Mouse (Mus musculus): ENCODE measurements around the gene Arhgap15.

The Arhgap15 gene

DNA sequence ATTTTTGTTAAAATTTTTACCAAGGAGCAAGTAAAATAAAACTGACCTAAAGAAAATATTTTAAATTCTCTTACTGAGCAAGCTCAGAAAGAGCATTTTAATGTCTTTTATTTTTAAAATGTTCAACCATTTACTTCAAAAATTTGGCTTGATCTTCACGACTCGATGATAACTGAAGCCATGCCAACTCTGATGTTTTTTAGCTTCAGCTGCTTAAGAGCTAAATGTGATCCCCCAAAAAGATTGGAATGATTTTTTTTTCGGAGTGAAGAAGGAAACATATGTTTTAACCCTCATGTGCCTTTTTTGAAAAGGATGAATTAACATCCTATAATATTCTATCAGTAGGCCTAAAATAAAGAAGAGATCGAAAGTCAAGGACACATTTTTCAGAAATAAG, 605.0 kb downstream of the Arhgap15 start:
- DNase-seq (ENCODE audit: low spot score): no peak

DNA sequence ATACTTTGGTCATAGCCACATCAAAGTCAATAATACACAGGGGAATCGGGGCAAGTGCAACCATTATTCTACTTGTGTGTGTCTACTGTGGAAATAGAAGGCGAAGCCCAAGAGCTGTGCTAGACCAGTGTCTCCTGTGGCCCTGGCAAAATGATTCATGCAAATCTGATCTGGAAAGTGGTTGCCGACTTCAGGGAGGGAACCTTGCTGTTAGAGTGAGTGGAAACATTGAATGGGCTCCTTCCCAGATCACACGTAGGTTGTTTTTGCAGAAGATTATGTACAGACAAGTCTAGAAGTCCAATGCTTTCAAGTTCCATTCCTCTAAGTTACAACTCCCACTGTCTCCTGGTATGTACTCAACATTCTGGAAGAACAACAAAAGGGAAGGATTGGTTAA, 606.2 kb downstream of the Arhgap15 start:
- DNase-seq (ENCODE audit: low spot score): no peak

DNA sequence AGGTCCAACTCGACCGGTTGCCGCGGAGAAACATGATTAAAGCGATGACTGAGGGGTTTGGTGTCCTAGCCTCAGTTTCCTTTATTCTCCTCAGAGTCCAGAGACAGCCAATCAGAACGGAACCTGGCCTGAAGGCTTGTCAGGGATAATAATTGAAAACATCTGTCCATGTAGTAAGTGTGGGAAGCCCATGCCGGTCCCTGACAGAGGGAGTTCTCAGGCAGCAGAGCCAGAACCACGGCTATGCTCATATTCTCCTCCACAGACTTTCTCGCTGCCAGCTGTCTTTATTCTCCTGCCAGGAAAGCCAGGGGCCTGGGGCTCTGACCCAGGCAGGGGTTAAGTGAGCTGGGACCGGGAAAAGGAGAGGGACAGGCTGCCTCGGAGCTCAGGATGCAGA, 606.7 kb downstream of the Arhgap15 start:
- DNase-seq (ENCODE audit: low spot score): no peak

DNA sequence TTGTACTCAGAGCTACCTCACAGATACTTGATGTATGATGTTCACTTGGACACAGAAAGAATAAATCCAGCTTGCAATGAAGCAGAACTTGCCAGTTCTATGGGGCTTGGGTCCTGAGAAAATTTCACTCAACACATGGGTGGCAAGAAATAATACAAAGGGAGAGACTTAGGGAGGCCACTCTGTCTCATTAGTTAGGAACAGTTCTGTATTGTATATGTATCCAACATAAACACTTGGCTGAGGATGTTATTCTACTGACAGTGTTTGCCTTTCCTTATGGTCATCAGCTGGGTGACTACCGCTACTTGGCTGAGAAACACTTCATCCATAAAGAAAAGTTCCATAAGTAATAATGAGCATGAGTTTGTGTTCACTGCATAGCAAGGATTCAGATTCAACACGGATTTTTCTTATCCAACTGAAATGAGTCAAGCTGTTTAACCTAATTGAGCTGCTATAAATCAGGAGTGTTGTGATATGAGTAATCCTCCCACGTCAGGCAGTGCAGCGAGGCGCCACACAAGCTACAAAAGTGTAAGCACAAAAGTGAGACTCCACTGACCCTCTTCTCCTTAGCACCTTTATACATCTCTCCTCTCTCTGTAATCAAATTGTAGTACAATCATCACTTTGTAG, 607.7 kb downstream of the Arhgap15 start:
- no peak for DNase-seq (ENCODE audit: low spot score)

DNA sequence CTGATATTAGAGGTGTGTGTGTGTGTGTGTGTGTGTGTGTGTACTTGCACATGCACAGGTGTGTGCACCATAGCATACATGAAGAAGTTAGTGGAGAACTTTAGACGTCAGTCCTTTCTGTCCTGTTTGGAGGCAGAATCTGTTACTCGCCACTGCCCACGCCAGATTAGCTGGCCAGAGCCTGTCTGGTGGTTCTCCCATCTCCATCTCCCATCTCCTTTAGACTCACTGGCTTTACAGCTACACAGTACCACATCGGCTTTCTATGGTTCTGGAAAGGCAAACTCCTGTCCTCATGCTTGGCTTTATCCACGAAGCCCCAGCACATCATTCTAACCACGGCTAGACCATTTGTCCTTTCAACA, 608.2 kb downstream of the Arhgap15 start:
- no peak for DNase-seq (ENCODE audit: low spot score)

DNA sequence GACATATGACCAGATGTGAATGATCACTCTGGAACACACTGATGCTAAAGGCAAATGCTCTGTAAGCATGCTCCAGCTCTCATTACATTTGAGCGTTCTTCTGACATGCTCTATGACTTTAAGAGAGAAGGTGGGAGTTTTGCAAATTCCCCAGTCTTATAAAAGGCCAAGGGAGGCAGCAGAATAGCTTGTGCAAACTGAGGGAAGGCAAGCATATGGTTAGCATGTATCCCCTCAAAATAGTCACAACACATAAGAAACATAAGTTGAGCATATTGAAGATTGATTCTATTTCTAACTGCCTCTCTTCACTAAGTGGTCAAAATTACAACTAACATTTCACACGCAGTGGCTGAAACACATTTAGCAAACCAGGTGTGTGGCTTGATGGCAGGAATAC, 631.6 kb downstream of the Arhgap15 start:
- no peak for DNase-seq (ENCODE audit: low spot score)

DNA sequence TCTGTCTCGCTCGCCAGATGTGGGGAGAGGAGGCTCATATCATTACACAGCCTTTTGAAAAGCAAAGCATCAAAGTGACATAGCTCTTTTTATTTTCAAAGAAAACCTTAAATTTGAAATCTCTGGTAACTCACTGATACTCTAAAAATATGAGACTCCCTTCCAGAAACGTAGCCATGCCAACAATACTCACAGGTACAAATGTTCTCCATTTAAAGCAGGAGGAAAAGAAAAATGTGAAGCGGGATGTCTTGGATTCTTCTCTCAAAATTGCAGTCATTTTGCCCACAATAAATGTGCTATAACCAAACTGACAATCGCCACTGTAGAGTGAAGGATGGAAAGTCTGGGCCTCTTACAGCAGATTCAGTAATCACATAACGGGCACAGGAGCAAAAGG, 635.9 kb downstream of the Arhgap15 start:
- DNase-seq (ENCODE audit: low spot score): no peak

DNA sequence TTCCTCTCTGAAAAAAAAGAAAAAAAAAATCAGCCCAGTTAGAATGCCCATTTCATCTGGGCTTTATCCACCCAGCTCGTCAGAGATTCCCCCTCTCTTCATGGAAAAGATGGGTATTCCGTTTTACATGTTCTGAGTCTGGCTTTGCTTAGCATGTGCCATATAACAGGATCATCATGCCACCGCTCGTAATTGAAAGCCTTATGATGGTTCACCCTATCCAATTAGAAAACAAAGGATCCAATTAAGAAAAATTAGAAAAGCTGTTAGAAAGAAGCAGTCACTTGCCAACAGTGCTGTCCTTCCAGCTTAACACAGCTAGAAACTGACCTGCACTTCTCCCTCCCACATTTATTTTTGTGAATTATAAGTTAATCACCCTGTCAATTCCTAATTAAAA, 640.9 kb downstream of the Arhgap15 start:
- DNase-seq (ENCODE audit: low spot score): no peak

DNA sequence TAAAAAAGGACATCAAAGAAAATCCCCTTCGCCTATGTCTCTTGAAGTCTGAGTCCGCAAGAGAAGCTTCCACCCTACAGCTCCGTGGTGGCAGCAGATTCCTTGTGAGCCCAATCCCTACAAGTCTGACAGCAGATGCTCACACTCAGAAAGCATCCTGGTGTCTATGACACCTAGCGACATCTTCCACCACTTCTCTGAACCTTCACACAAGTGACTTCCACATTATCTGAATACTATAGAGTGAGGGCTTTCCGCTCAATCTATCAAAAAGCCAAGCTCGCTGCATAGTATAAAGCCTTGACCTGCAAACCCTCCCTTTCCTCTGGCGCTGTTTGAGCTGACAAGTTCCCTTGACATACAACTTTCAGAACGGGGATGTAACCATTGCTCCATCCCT, 645.2 kb downstream of the Arhgap15 start:
- no peak for DNase-seq (ENCODE audit: low spot score)

DNA sequence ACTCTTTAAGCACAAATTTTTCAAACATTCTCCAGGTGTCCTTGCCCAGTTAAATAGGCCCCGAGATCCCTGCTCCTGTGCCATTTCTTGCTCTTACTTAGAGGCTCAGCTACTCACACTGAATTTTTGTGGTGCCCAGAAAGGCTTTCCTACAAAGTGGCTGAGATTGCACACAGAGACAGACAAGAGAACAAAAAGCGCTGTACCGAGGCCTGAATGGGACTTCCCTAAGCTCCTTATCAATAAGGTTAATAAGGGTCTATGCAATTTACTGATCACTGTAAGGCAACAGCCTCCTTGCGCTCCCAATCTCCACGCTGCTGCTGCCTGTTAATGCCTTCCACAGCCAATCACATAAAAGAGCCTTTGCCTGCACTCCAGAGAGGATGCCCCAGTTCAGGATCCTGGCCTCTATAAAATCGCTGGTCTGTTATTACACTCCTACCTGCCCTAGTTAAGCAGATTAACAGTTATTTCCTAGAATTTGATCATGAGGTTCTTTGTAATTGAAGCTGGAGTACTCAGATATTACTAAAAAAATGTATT, 646.4 kb downstream of the Arhgap15 start:
- DNase-seq (ENCODE audit: low spot score): no peak

DNA sequence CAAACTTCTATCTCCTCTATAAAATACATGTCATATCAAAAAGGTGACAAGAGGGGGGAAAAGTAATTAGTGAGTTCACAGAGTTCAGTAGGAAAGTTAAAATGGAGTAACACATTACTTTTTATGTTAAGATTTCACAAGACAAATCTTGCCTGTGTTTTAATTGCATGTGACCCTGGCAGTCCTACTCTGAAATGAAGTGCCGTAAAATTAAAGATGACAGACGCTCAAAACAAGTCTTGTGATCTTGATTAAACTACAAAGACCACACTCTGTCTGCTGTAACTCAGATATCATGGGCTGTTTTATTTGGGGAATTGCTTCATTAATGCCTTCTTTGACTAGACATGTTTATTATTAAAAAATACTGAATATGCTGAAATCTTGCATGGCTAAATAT, 647.0 kb downstream of the Arhgap15 start:
- no peak for DNase-seq (ENCODE audit: low spot score)

DNA sequence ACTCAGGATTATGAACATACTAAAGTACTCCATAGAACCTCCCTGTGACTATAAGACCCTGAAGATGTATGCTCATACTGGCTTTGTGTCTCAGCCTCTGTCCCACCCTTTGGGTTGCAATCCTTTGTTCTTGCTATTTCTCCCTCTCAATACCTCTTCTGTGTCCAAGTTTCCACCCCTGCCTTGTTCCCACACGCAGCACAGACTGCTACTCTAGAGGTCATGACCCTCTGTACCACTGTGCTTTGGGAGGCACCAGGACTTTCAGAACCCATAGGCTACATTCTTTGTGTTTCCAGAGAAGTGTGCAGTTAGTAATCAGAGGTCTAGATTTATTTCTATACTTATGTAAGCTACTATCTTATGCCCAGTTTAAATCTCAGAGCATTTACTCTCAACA, 648.6 kb downstream of the Arhgap15 start:
- DNase-seq (ENCODE audit: low spot score): no peak

DNA sequence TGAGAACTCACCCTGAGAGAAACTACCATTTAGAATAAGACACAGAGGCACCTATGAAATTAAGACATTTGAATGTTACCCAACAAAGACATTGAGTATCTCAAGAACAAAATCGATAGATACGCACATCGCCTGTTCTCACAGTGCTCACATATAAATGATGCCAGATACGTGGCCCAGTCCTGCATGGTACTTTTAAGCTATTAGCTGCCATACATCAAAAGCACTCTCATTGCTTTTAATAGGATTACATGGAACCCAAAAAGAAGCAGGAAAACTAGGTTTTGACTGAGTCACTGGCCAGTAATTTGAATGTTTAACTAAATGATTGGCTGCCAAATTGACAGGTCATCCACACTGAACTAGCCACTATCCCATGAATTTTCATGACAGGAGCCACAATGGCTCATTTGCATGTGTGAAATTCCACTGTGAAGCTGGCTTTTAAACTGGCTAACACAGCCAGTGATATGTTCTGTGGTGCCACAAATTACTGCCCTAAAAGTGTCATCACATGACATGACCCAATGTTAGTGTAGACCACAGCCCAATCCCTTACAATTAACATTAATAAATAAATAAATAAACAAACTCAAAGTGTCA, 649.2 kb downstream of the Arhgap15 start:
- DNase-seq (ENCODE audit: low spot score): no peak

DNA sequence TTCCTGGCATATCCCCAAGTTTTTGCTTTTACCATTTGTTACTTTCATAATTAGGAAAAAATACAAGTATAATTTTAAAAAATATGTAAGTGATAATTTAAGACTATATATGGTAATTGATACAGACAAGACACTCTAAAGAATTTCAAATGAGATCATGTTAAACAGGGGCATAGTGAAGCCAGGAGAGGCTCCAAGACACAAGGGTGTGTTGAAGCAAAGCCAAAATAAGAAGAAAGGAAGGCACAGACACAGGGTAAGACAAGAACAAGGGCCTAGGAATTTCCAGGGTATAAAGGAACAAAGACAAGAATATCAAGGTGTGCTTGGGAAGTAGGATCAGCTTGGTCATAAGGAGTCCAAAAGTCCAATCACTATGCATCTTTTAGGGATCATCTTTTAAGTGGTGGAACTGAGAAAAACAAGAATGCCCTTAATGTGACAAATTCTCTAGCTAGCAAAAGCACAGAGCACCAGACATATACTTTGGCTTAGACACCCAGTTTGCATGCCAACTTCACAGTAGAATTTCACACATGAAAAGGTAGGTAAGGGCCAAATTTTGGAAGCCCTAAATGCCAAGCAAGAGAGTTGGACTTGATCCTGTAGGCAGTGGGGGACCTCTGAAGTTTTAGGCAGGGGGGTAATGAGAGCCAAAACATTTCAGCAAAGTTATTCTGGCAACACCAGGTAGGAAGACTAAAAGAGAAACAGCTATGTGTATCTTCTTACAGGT, 650.7 kb downstream of the Arhgap15 start:
- no peak for DNase-seq (ENCODE audit: low spot score)

DNA sequence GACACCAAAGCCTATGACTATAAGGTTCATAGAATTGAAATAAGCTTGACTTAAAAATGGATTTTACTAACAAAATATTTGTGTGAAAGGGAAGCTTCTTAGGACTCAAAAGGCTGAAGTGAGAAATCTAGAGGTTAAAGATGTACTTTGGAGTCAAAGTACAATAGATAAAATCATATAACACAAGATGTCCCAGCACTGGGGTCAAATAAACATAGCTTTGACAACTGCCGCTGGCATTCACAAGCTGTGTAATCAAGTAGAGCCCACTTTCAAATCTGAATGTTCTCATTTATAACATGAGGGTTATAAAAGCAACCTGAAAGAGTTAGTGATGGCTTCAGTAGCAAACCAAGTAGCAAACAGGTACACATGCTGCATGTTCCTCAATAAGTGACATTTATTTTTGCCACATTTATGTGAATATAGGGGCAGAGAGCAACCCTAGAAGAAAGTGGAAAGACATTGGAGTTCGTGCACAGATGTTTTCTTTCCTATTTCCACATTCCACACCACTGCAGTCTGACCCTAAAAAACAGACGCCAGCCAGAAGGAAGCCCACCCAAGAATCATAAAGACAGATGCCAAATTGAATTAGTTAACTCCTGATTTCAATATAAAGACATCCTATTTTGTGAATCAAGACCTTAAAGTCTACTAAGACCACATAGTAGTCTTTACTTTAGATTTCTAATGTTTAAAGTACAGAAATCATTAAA, 653.2 kb downstream of the Arhgap15 start:
- DNase-seq (ENCODE audit: low spot score): no peak

DNA sequence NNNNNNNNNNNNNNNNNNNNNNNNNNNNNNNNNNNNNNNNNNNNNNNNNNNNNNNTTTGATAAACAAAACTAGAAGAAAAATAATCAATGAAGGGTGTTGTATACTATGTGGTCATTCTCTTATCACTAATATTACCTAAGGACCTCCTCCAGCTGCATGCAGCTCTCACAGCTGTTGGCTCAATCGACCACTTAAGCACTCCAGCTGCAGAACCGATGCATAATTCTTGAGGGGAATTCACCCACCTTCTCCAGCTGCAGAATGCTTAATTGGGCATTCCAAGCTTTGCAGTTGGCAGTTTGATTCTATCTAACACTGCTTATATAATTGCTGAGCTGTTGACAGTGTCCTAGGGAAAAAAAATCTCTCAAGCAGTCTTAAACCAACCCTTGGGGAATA, 663.0 kb downstream of the Arhgap15 start:
- no peak for DNase-seq (ENCODE audit: low spot score)

DNA sequence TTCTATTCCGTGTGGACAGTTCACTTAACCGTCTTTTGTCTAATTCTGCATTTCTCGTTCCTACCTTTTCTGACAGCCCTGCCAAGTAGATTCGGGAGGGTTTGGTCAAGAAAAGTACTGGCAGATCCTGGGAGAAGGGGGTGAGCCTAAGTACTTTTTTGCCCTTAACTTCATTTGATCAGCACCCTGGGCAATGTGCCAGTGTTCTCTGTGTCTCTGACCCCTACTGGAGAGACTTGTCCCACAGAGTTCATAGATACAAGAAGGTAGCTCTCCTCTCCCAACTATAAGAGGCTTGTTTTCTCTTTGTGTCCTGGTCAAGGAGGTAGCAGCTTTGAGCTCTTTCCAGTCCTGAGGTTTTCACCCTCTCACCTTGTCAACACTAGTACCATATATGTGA, 667.7 kb downstream of the Arhgap15 start:
- no peak for DNase-seq (ENCODE audit: low spot score)

DNA sequence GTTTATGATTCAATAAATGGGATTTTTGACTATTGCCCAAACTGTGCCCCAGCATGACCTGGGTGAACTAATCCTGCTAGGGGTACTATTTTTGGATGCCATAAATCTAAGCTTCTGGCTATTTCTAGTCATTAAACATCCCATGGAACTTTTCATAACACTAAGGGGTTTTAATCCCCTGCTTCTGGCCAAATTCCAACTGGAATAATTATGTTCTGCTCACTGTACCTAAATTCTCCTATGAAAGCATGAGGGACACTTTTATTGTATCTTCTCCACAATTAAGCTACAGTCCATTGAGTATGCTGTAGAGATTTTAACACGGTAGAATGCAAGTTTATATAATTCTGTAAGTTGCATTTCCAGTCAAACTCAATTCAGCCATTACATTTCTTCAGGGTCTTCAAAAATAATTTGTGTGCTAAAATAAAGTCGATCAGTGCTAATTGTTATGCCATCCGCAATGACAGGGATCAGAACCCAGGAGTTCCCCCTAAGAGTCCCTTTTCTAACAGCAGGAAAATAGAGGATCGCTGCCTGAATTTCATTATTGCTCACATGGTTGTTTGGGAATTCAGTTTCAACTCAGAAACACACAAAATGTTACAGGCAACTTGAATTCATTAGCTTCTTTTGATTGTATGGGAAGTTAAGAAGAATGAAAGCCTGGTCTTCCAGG, 671.1 kb downstream of the Arhgap15 start:
- no peak for DNase-seq (ENCODE audit: low spot score)

DNA sequence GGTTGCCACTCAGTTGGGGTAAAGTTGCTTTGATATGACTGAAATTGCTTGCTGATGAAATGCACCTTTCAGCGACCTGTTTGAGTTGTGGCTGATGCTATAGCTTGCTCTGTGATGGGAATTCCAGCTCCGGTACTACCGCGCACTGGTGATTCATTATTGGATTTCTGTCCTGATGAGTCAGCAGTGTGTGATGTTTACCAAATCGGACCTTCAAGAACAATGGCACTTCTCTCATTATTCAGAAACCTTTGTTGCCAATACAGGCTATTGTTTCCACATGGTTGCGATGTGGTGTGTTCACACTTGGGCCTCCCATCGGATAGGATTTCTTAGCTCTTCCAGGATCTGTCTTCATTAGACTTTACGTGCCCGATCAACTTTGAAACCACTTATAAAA, 681.9 kb downstream of the Arhgap15 start:
- no peak for DNase-seq (ENCODE audit: low spot score)

DNA sequence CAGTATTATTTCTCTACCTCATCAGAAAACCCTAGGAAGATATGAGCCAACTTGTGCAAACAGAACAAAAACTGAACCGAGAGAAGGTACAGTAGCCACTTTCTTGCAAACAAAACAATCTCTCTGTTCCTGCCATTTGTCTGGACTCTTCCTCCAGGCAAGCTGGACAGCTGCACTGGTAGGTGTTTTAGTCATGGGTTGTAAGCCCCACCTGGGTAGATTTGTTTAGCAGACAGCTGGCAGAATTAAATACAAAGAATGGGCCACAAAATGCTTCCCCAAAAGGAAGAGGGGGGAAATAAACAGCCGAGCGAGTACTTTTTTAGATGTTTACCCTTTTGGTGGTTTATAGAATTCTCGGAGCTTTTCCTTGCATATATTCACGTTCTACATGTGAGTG, 688.0 kb downstream of the Arhgap15 start:
- no peak for DNase-seq (ENCODE audit: low spot score)

DNA sequence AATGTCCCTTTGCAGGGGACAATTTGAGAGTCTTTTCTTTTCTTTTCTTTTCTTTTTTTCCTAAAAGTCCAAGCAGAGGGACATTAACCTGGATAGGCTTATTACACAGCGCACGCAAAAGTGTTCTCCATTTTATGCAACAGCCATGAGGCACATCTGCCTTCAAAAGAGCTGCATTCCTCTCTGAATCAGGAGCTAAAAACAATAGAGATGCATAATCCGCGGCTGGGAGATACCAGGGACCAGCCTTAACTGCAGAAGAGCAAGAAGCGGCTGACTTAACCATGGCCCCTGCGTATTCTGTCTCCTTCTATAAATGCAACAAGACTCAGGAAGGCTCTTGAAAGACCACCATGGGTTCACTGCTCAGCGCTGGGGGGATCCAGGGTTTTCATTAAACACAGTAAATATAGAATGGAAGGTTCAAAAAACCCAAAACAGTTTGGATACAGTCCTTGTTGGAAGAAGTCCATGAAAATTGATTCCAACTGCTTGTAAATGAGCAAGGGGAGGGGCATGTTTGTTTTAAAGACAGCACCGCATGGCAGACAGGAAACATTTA, 689.0 kb downstream of the Arhgap15 start:
- DNase-seq (ENCODE audit: low spot score): no peak

DNA sequence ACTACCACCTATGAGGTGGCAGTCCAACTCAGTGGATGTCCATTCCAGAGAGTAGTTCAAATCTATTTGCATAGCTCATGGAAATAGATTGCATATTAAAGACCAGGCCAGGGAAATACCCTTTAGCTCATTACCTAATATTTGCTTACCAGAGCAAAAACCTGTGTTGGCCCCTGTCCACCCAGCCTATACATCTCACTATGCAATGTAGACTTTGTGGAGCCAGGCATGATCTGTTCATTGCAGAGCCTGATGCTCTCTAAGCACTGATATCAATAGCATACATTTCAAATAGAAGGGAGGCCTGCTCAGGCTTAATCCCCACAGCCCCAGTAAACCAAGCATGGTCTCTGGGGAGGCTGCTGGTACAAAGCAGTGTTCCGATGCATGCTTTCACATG, 689.4 kb downstream of the Arhgap15 start:
- DNase-seq (ENCODE audit: low spot score): no peak
